Mouse (Mus musculus): Measurements from ENCODE around the gene Junb.
A peak's percentile ranks its signal among the peaks of the same experiment; 100 is the strongest.

Junb gene

DNA sequence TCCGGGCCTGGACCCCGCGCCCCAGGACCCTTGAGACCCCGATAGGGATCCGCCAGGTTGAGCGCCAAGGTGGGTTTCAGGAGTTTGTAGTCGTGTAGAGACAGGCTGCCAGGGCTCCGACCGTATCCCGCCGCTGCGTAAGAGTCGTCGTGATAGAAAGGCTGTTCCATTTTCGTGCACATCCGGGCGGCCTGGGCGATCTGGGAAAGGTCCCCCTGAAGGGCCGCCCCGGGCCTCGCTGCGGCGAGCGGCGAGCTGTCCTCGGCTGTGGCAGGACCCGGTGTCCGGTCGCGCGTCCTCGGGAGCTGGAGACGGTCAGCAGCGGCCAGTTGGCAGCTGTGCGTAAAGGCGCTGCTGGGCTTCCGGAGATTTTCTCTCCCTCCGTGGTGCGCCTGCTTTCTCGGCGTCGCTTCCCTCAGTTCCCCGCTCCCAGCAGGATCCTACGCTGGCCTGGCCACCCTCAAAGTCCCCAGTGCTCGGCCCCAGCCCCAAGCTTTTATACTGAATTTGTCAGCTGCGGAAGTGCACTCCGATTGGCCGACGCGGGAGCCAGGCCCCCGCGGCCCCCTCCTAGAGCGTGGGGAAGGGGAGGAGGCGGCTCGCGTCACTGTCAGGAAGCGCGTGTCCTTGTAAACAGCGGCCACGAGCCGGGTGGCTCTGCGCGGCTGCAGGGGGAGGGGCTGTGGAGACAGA lies at the start of gene Junb:
Gene Junb (minus strand): TSS at position 471 of the 693 bp plus-strand sequence.
- DNase-seq: peak; percentile 91 to 95

DNA sequence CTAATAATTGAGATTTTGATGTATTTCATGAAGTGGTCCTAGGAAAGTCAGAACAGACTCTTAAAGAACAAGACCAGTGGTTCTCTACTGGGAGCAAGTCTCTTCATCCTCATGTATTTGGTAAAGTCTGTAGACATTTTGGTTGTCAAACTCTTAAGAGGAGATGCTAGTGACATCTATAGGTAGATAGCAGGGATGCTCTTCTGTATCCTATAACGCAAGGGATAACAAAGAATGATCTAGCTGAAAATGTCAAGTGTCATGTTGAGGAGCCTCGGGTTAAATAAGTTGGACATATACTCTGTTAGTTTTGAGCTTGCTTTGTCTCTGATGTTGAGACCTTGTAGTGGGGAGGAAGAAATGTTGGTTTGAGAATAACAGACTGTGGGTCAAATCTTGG lies 49.4 kb upstream of the Junb start:
- DNase-seq: no peak

GRCm38 (mm10) chr8:85027516-85027855 lies 49.0 kb upstream of the Junb start:
- DNase-seq: no peak

DNA sequence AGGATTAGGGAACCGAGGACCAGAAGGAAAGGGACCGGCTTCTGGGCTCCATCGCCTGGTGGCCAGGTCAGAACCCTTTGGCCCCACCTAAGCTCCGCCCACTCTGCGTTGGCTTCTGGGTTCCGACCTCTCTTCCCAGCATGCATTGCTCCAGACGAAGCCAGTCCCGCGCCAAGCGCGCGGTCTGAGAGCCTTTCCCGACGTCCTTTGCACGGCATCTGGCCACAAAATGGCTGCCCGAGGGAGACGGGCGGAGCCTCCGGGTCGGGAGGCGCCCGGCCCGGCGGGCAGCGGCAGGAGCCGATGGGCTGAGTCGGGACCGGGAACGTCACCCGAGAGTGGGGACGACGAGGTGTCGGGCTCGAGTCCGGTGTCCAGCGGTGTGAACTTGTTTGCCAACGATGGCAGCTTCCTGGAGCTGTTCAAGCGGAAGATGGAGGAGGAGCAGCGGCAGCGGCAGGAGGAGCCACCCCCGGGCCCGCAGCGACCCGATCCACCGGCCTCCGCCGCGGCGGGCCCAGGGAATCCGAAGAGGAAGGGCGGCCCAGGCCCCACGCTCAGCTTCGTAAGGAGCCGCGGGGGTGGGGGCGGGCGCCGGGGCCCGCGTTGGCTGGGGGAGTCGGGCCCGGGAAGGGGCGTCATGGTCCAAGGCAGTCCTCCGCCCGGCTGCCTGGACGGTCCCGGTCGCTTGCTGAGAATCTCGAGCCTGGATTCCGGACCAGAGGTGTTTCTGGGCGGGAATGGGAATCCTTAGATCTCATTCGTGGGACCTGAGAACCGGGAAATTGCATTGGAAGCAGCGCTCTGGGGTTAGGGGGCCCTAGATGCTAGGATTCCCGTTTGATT lies 48.4 kb upstream of the Junb start, which contains the start of gene Trir:
Gene Trir (plus strand): TSS at position 154 of the 846 bp plus-strand sequence.
- DNase-seq: peak; percentile 97 to 98

DNA sequence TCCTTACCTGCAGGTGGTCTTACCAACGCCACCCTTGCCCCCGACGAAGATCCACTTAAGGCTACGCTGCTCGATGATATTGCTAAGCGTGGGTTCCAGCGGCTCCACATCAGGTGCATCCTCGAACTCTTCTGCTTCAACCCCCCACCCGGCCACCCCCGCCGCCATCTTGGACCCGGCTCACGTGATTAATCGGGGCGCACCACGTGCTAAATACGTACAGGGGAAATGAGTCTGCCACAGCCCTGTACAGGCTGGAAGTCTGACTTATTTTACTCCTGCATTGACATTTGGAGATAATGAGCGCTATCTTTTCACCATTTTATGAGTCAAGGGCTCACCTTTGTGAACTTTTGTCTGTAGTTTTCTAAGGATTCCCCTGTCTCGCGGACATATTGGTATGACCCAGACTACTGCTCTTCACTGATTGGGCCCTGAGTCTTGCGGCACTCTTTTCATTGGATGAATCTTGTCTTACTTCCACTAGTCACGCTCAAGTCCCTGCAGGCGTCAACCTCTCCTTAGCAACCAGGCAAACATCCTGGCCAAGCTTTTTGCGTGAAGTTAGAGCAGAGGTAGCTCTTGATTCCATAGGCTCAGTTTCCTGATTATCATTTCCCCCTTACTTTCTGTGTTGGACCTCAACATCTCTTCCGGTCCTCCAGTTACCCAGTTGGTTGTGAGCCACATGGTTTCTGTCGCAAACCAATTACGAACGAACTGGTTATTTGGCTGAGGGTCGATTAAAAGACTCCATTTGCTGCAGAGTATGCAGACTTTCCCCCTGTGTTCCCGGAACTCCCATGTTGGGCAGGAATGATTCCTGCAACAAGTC lies 46.8 kb upstream of the Junb start, which contains the start of gene Asna1:
Gene Asna1 (minus strand): TSS at position 184 of the 835 bp plus-strand sequence.
- peak; percentile 88 to 92 for DNase-seq

DNA sequence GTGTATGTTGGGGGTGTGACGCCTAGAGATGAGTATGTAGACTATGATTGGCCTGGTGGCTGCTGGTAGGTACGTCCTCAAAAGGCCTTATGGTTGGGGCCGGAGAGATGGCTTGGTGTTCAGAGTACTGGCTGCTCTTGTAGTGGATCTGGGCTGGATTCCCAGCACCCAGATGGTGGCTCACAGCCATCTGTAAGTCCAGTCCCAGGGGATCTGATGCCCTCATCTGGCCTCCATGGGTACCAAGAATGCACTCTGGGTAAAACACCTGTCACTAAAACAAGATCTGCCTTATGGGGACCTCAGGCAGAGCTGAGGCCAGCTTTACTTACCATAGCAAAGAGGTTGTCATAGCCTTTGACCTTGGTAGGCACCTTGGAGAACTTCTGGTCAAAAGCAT lies 45.3 kb upstream of the Junb start:
- no peak for DNase-seq

GRCm38 (mm10) chr8:85021514-85022055 lies 43.1 kb upstream of the Junb start:
- DNase-seq: no peak

- no peak for DNase-seq
These were observed 38.7 kb upstream of the Junb start for GRCm38 (mm10) chr8:85017209-85017608.

DNA sequence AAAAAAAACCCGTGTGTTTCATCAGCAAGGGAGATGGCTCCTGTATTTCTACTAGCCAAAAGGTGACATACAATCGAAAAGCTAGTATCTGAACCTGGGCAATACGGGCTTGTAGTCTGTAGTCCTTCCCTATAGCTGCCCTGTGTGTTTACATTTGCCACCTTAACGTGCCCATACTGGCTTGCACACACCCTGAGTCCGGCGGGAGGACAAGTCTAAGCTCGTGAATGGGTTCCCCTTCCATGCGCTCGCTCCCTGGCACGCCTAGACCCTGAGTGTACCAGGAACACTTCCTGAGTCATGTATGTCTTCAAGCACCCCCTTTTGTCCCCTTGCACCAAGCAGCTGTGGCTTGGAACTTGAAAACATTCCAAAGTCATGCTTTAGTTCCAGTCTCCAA lies 38.2 kb upstream of the Junb start:
- DNase-seq: no peak

- no peak for DNase-seq
These were observed 35.9 kb upstream of the Junb start, which contains the start of gene Best2 for GRCm38 (mm10) chr8:85014431-85014830. TSS of gene Best2 (minus strand) at chr8:85014531.

- peak; percentile 85 to 90 for DNase-seq
These were observed 34.8 kb upstream of the Junb start for GRCm38 (mm10) chr8:85013230-85013840.

DNA sequence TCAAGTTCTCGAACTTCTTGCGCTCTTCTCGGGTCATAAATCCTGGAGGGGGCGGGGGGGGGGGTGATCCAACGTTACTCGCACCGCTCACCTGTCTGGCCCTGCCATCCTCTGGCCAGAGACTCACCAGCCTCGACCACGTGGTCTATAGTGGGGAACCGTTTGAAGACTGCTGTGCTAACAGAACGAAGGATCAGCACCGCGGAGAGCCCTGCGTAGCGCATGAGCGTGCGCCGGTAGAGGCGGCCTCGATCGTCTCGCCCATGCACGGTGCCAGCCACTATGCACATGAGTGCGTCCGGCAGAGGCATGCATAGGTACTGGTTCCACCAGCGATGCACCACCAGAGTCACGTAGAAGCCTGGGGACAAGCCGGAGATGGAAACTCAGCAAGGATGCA lies 32.7 kb upstream of the Junb start:
- peak; percentile 33 to 43 for DNase-seq

GRCm38 (mm10) chr8:85007686-85008085 lies 29.2 kb upstream of the Junb start:
- DNase-seq: peak; percentile 65 to 72

DNA sequence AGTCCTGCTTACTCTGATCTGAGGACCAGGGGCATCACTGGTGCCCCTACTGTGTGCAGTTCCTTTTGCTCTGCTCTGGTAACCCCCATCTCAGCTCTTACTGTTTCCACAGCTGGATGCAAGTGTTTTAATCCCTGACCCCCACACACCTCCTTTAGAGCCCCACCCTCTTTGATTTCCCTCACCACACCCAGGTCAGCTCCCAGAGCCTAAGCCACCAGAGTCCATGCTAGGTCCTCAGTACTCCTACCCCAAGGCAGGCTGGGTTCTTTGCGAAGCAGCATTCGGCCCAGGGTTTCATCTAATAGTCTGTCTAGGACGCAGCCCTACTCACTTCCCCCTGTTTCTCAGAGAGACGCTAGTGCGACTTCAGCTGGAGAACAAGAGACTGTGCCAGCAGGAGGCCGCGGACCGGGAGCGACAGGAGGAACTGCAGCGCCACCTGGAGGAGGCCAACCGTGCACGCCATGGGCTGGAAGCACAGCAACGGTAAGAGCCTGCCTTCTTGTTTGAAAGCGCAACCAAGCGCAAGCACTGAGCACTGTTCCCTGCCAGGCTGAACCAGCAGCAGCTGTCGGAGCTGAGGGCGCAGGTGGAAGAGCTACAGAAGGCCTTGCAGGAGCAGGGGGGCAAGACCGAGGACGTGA lies 19.3 kb upstream of the Junb start:
- DNase-seq: peak; percentile 95

GRCm38 (mm10) chr8:84996978-84997377 lies 18.5 kb upstream of the Junb start:
- DNase-seq: no peak

- DNase-seq: no peak
These were observed 17.2 kb upstream of the Junb start for GRCm38 (mm10) chr8:84995680-84996079.

- DNase-seq: no peak
These were observed 15.9 kb upstream of the Junb start for GRCm38 (mm10) chr8:84994375-84994774.

DNA sequence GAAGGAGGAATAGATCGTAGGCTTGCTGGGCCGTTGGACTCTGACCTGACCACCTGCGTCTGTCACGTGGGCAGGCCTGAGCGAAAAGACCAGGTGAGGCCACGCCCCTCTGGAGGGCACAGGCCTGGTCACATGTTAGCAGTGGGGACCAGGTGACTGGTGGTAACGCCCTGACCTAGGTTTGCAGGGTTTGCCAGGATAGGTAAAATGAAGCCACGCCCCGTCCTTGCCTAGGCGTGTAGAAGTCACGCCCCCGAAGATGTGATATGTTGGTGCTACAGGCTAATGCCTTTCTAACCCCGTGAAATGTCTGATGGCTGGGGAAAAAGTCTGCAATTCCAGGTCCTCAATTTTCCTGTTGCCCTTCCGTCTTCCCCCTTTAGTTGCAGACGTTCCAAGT lies 12.3 kb upstream of the Junb start:
- peak; percentile 85 to 92 for DNase-seq

DNA sequence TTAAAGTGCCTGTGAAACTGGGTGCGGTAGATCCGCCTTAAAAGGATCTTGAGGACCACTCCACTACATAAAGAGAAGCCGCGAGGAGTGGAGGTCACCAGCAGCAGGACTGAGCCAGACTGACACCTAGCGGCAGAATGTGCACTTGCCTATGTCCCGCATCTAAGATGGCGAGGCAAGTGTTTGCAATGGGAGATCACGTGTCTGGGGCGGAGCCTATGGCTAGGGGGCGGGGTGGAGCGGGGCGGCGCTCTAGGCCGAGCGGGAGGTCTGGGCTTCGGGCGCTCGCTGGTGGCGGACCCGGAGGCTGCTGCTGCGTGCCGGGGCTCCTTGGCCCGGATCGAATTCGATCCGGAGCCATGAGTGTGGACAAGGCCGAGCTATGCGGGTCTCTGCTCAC lies 11.8 kb upstream of the Junb start, which contains the start of gene Hook2:
Gene Hook2 (plus strand): TSS at position 255 of the 400 bp plus-strand sequence.
- DNase-seq: peak; percentile 99

DNA sequence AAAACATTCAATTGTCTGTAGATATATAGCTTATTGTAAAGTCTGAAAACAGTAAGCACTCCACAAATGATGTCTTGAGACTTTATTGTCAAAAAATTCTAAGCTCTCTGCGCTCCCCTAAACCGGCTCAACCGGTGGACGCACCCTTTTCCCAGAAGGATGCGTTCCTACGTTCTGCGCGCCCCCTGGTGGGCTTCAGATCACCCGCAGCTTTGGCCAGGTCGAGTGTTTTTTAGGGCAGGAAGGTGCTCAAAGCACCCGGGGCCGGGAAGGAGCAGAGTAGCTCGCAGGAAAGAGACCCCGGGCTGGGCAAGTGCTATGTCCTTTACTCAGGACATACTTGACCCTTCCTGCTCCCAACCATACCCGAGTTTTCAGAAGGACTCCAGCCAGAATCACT lies 11.3 kb upstream of the Junb start:
- peak; percentile 97 to 98 for DNase-seq

- DNase-seq: peak; percentile 74 to 85
These were observed 10.8 kb upstream of the Junb start for GRCm38 (mm10) chr8:84989311-84989731.

DNA sequence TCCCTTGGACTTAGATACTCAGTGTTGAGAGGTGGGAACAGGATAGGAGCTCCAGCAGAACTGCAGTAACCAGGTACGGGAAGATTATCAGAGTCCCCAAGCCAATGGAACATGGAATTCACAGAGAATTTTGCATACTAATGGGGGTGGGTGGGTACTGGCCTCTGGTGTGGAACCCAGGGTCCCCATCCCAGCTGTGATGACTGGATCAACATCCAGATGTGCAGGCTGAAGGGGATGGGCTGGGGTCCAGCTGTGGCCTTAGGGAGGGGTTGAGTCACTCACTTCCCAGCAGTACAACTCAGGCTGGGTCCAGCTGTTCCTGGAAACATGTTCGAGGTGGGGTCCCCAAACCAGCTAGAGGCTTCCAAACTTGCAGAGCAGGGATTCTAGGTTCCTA lies 9.4 kb upstream of the Junb start:
- DNase-seq: no peak
